Mouse (Mus musculus) induced T-regulatory cell, adult 2 months (primary cell): ENCODE measurements around the gene Sbk1.

Source experiments
- DNase-seq: peaks from one replicate; pipeline ENCODE4 v3.0.0-alpha.2; 2012; ENCODE audit warnings: low read depth

Gene Sbk1

GRCm38 (mm10) chr7:126271712-126272683 lies at the start of gene Sbk1:
Sbk1 (plus strand) TSS chr7:126272619.
- peak; percentile 90 for DNase-seq

GRCm38 (mm10) chr7:126222753-126223152 lies 49.7 kb upstream of the Sbk1 start:
- peak; percentile 50 for DNase-seq

- no peak for DNase-seq
Measured at GRCm38 (mm10) chr7:126226136-126226535, 46.3 kb upstream of the Sbk1 start.

GRCm38 (mm10) chr7:126230357-126231148 lies 41.9 kb upstream of the Sbk1 start:
- DNase-seq, result peak; percentile 21

GRCm38 (mm10) chr7:126232345-126233071 lies 39.9 kb upstream of the Sbk1 start:
- DNase-seq, result no peak

- DNase-seq, result no peak
Measured at GRCm38 (mm10) chr7:126234611-126235010, 37.8 kb upstream of the Sbk1 start.

- peak; percentile 32 for DNase-seq
Measured at GRCm38 (mm10) chr7:126236083-126236793, 36.2 kb upstream of the Sbk1 start.

- DNase-seq, result no peak
Measured at GRCm38 (mm10) chr7:126236794-126237192, 35.6 kb upstream of the Sbk1 start.

- no peak for DNase-seq
Measured at GRCm38 (mm10) chr7:126240814-126241360, 31.5 kb upstream of the Sbk1 start.

- DNase-seq, result no peak
Measured at GRCm38 (mm10) chr7:126244168-126244750, 28.2 kb upstream of the Sbk1 start.

- no peak for DNase-seq
Measured at GRCm38 (mm10) chr7:126248088-126248487, 24.3 kb upstream of the Sbk1 start.

- no peak for DNase-seq
Measured at GRCm38 (mm10) chr7:126248641-126249141, 23.7 kb upstream of the Sbk1 start.

- no peak for DNase-seq
Measured at GRCm38 (mm10) chr7:126249146-126249545, 23.3 kb upstream of the Sbk1 start.

GRCm38 (mm10) chr7:126249986-126250385 lies 22.4 kb upstream of the Sbk1 start:
- DNase-seq, result no peak

- no peak for DNase-seq
Measured at GRCm38 (mm10) chr7:126250481-126250880, 21.9 kb upstream of the Sbk1 start.

- no peak for DNase-seq
Measured at GRCm38 (mm10) chr7:126251698-126252097, 20.7 kb upstream of the Sbk1 start.

GRCm38 (mm10) chr7:126252230-126252629 lies 20.2 kb upstream of the Sbk1 start:
- no peak for DNase-seq

- peak; percentile 88 for DNase-seq
Measured at GRCm38 (mm10) chr7:126260280-126261210, 11.9 kb upstream of the Sbk1 start.

GRCm38 (mm10) chr7:126261823-126262222 lies 10.6 kb upstream of the Sbk1 start:
- DNase-seq, result no peak
